Mouse (Mus musculus) heart, embryonic 13.5 days (tissue): Measurements from ENCODE around the gene 2010111I01Rik. TPM values are rescaled to one million over a fixed set of nuclear protein-coding genes. Genes with fewer than 3 reads are reported as not detected.
"Not testable (repeated sequence)": the region's sequence is repeated elsewhere in the genome, so short reads cannot be mapped to it uniquely, and the experiment has no call there.

Source experiments
- ATAC-seq: fragments of 200-750 bp; cut with Nextera tagmentation; 2 replicates; pipeline ENCODE4 v1.8.0; 2017; ENCODE audit warnings: moderate TSS enrichment; ENCODE audit not compliant: insufficient number of reproducible peaks, low FRiP score, low TSS enrichment; ENCODE audit errors: extremely low read depth
- H3K27ac ChIP-seq: fragments of 300-500 bp; sonication (generic); replicated peaks from 2 replicates; pipeline ENCODE4 v1.5.1; 2015; ENCODE audit warnings: moderate library complexity, mild to moderate bottlenecking, inconsistent platforms
- H3K27me3 ChIP-seq: fragments of 300-500 bp; sonication (generic); replicated peaks from 2 replicates; pipeline ENCODE4 v1.6.1; 2015; ENCODE audit warnings: mild to moderate bottlenecking, inconsistent platforms
- H3K36me3 ChIP-seq: fragments of 300-500 bp; sonication (generic); 2 replicates; pipeline ENCODE4 v1.6.1; 2015; ENCODE audit warnings: mild to moderate bottlenecking, inconsistent platforms
- H3K4me1 ChIP-seq: fragments of 300-500 bp; sonication (generic); 2 replicates; pipeline ENCODE4 v1.6.1; 2015; ENCODE audit warnings: inconsistent platforms
- H3K4me2 ChIP-seq: fragments of 300-500 bp; sonication (generic); 2 replicates; pipeline ENCODE4 v1.6.1; 2015; ENCODE audit warnings: inconsistent platforms, mild to moderate bottlenecking, moderate library complexity
- H3K4me3 ChIP-seq: fragments of 300-500 bp; sonication (generic); 2 replicates; pipeline ENCODE4 v1.5.1; 2015; ENCODE audit warnings: moderate library complexity, mild to moderate bottlenecking, inconsistent platforms
- H3K9ac ChIP-seq: fragments of 300-500 bp; sonication (generic); 2 replicates; pipeline ENCODE4 v1.6.1; 2015; ENCODE audit warnings: inconsistent platforms, mild to moderate bottlenecking, moderate library complexity
- H3K9me3 ChIP-seq: fragments of 300-500 bp; sonication (generic); 2 replicates; pipeline ENCODE4 v1.6.1; 2016; ENCODE audit warnings: inconsistent platforms
- WGBS: fragments of 180-500 bp; shearing (Covaris S2); methylation state at CpG from one replicate; pipeline ENCODE4 v1.1.7; 2015; ENCODE audit warnings: mixed read lengths; 5-methylcytosine and 5-hydroxymethylcytosine counted together
- polyA plus RNA-seq: library from polyadenylated mRNA; unstranded; fragments of >200 nt; fragmentation: Nextera tagmentation; extraction: Ambion mirVana; gene quantifications from 2 replicates; pipeline ENCODE4 v1.2.1, GENCODE M21; 2015

The 2010111I01Rik gene
- polyA plus RNA-seq: 54.5 and 57.7 TPM in 2 replicates

DNA sequence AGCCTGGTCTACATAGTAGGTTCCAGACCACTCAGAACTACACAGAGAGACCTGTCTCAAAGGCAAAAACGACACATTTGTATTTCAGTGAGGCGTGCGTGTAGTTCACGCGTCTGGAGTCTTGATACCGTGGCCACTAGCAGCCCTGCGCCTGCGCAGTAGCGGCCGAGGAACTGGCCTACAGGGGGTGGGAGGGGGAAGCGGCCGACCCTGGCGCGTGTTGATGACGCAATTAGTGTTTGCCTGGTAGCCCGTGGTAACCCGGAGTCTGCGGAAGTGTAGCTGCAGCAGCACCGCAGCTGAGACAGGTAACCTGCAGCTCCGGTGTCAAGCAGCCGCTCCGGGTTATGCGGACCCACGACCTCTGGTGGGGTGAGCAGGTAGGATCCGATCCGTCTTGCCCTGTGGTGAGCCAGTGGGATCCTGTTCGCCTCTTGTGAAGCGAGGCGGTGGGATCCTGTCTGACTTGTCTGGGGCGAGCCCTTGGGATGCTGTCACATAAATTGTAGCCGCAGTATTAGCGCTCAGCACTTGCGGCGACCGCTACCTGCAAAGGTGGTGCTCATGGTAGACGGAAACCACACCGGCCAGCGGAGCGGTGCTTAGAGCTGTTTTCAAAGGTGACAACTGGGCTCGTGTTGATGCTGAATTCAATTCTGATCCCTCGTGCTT is at the start of gene 2010111I01Rik:
TSS of gene 2010111I01Rik (plus strand) at position 254 of the 672 bp plus-strand sequence.
- H3K9ac ChIP-seq: peak within 1 kb of the TSS; percentile 83
- peak; percentile 86 for ATAC-seq
- no peaks in the 10 kb centered on the region for H3K9me3 ChIP-seq
- 0 out of 2 replicates have a peak, but pooled peaks cover 5% of the 10 kb centered on the region for H3K27me3 ChIP-seq
- H3K4me2 ChIP-seq: peak within 1 kb of the TSS; percentile 94
- 0 out of 2 replicates have a peak, but pooled peaks cover 4% of the 10 kb centered on the region for H3K36me3 ChIP-seq
- H3K4me1 ChIP-seq: peaks cover 14% of the 10 kb centered on the region
- H3K27ac ChIP-seq: 0 out of 2 replicates have a peak within 1 kb of the TSS, but pooled peaks have one; percentile 36
- WGBS: 1% methylated on average over 41 of the region's 41 CpGs
- H3K4me3 ChIP-seq: peak within 1 kb of the TSS; percentile 88

DNA sequence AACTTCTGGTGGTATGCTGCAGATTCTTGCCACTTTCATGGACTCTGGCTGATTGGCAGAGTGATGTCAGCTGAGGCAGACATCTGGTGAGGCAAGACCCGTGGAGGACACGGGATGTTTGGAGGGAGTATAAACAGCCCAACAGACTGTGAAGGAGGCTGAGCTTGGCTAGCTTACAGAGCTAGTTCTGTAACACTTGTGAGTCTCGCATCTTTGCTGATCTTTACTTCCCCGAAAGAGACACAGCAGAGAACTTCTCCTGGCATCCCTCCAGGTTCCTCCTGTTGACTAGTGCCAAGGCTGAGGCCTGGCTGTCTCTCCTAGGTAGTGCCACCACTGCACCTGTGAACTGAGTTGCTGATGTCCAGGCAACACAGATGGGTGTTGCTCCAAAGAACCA is 48.0 kb upstream of the 2010111I01Rik start:
- Histone ChIP-seq H3K9me3 (no peaks in the 10 kb centered on the region), H3K27ac (no peak overlapping the region), H3K9ac (no peak overlapping the region), H3K4me3 (no peak overlapping the region), H3K36me3 (no peaks in the 10 kb centered on the region), H3K4me1 (no peaks in the 10 kb centered on the region), H3K4me2 (no peak overlapping the region), H3K27me3 (no peaks in the 10 kb centered on the region)
- WGBS: 62% methylated on average over 4 of the region's 4 CpGs
- no peak for ATAC-seq

DNA sequence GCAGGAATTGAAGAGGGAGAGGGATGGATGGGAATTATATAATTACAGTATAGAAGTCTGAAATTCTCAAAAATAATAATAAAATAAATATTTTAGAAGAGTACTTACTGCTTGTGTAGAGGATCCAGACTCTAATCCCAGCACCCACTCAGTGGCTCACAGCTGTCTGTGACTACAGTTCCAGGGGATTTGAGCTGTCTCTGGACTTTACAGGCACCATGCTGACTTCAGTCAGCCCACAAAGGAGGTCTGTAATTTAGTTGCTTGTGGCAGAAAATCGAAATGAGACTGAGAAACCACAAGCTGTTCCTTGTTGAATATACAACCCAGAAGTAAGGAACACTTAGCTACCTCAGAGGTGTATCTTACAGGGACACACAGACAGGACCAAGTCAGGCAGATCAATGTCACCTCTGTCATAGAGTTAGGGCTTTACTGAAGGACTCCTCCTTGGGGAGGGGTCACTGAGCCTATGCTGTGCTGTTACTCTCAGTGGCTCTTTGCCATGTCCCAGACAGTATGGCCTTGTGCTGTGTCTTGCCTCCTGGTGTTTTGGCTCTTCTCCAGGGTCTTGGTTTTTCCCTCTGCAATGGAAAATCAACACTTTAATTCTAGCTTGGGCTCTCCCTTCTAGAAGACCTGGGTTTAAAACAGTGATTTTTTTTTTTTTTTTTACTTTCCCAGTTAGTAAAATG is 47.1 kb upstream of the 2010111I01Rik start:
- H3K4me3 ChIP-seq: no peak overlapping the region
- H3K27ac ChIP-seq: no peak overlapping the region; the same call in 1 of the 2 replicates
- no peaks in the 10 kb centered on the region for H3K27me3 ChIP-seq
- no peaks in the 10 kb centered on the region for H3K4me1 ChIP-seq
- H3K36me3 ChIP-seq: no peaks in the 10 kb centered on the region
- H3K9me3 ChIP-seq: no peaks in the 10 kb centered on the region
- 62% methylated on average over 1 of the region's 1 CpGs for WGBS
- H3K9ac ChIP-seq: no peak overlapping the region
- H3K4me2 ChIP-seq: no peak overlapping the region
- no peak for ATAC-seq

DNA sequence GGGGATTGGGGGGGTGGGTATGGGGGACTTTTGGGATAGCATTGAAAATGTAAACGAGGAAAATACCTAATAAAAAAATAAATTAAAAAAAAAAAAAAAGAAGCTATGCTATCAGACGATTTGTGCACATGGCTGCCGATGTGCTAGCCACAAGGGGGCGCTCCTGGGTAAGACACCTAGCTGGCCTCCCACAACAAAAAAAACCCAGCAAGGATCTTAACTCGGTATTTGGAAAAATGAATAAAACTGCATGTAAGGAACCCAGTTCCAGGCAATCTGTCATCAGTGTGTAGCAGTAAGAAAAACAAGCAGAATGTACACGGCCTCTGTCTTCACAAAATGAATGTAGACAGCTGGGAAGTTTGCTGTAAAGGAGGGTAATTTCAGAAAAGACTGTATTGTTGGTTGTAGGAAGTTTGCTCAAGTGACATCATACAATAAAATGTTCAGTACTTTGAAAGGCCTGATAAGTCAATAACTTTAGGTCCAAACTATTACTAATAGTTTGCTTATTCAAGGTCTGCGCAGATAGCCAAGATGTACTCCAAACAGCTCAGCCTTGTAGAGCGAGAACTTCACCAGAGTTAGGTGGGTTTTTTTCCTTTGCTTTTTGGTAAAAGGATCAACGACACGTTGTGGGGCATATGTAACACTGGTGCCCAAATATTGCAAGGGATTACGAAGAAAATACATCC is 44.9 kb upstream of the 2010111I01Rik start:
- Histone ChIP-seq H3K36me3 (no peaks in the 10 kb centered on the region), H3K4me2 (no peak overlapping the region), H3K9me3 (no peaks in the 10 kb centered on the region), H3K27me3 (no peaks in the 10 kb centered on the region), H3K4me1 (peaks cover 6% of the 10 kb centered on the region; the same call in 1 of the 2 replicates), H3K27ac (no peak overlapping the region), H3K4me3 (no peak overlapping the region), H3K9ac (peak overlapping the region; percentile 33; the same call in 1 of the 2 replicates)
- WGBS: 33% methylated on average over 11 of the region's 11 CpGs
- ATAC-seq: no peak

DNA sequence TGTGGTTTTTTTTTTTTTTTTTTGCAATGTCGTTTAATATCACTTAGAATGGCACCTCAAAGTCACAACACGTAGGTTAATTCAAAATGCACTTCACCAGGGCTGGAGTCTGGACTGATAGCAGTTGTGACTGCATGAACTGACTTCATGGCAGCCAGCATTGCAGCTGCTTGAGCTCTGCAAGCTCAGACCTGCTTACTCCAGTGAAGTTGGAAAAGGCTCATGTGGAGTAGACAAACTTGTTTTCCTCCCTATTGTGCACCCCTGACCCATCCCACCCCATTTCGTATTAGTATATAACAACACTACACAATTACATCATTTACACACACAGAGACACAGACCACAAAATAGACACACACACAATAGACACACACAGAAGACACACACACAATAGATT is 42.0 kb upstream of the 2010111I01Rik start:
- ATAC-seq: no peak
- H3K4me3 ChIP-seq: no peak overlapping the region
- no peak overlapping the region for H3K4me2 ChIP-seq
- WGBS: 71% methylated on average over 3 of the region's 3 CpGs
- H3K9ac ChIP-seq: no peak overlapping the region
- H3K27ac ChIP-seq: no peak overlapping the region
- peaks cover 6% of the 10 kb centered on the region; the same call in 1 of the 2 replicates for H3K4me1 ChIP-seq
- no peaks in the 10 kb centered on the region for H3K36me3 ChIP-seq
- no peaks in the 10 kb centered on the region for H3K27me3 ChIP-seq
- H3K9me3 ChIP-seq: no peaks in the 10 kb centered on the region

GRCm38 (mm10) chr13:62923182-62923581 is 41.5 kb upstream of the 2010111I01Rik start:
- no peaks in the 10 kb centered on the region for H3K9me3 ChIP-seq
- no peak for ATAC-seq
- no peak overlapping the region for H3K27ac ChIP-seq
- peaks cover 6% of the 10 kb centered on the region; the same call in 1 of the 2 replicates for H3K4me1 ChIP-seq
- H3K4me2 ChIP-seq: no peak overlapping the region
- H3K9ac ChIP-seq: no peak overlapping the region
- WGBS: 66% methylated on average over 8 of the region's 8 CpGs
- H3K4me3 ChIP-seq: no peak overlapping the region
- no peaks in the 10 kb centered on the region for H3K27me3 ChIP-seq
- no peaks in the 10 kb centered on the region for H3K36me3 ChIP-seq

DNA sequence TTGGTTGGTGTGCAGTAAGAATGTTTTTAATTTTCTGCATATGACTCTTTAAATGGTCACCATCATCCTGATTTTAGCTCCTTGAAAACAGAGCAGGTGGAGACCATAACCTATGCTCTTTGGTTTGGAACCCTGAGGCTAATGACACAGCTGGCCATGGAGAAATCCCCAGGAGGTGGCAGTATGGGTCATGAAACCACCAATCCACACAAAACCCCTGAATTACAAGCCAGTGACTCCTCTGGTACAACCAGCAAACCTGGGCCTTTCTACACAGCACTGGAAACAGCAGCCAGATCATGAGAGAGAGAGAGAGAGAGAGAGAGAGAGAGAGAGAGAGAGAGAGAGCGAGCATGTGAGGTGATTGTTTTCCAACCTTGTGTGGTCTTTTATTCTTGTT is 38.2 kb upstream of the 2010111I01Rik start:
- H3K27me3 ChIP-seq: no peaks in the 10 kb centered on the region
- WGBS: 70% methylated on average over 1 of the region's 1 CpGs
- ATAC-seq: no peak
- H3K9ac ChIP-seq: no peak overlapping the region
- H3K4me2 ChIP-seq: no peak overlapping the region
- H3K36me3 ChIP-seq: no peaks in the 10 kb centered on the region
- no peak overlapping the region for H3K27ac ChIP-seq
- H3K4me1 ChIP-seq: peaks cover 6% of the 10 kb centered on the region; the same call in 1 of the 2 replicates
- H3K9me3 ChIP-seq: no peaks in the 10 kb centered on the region
- H3K4me3 ChIP-seq: no peak overlapping the region

DNA sequence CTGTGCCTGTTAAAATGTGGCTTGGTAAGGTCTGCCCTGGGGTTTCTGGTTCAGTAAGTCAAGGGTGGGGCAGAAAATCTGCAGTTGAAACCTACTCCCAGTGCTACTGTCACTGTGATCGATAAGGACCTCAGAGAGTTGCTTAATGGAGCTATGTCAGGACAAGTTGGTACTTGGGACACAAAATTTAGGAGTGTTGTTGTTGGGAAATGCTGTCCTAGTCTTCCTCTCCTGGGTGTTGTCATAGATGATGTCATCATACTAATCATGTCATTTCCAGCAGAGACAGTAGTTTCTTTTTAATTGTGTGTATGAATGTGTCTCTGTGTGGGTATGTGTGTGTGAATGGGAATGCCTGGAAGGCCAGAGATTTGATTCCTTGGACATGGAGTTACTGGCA is 37.2 kb upstream of the 2010111I01Rik start:
- Histone ChIP-seq H3K9ac (no peak overlapping the region), H3K27me3 (no peaks in the 10 kb centered on the region), H3K4me3 (no peak overlapping the region), H3K9me3 (no peaks in the 10 kb centered on the region), H3K27ac (no peak overlapping the region), H3K4me2 (no peak overlapping the region), H3K4me1 (peaks cover 6% of the 10 kb centered on the region; the same call in 1 of the 2 replicates), H3K36me3 (no peaks in the 10 kb centered on the region)
- 76% methylated on average over 1 of the region's 1 CpGs for WGBS
- no peak for ATAC-seq

DNA sequence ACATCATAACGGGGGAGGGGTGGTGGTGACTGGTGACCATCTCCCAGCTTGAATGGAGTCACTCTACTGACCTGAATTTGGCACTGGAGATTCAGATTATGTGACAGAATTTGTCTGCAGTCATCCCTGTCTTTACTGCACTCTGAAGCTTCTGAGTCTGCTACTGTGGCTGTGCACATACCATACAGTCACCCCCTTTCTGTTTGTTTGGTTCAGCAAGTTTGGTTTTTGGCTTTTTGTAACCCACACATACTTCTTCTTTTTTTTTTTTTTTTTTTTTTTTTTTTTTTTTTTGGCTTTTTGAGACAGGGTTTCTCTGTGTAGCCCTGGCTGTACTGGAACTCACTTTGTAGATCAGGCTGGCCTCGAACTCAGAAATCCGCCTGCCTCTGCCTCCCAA is 35.5 kb upstream of the 2010111I01Rik start:
- WGBS: 86% methylated on average over 3 of the region's 3 CpGs
- not testable (repeated sequence) for ATAC-seq, H3K9me3 ChIP-seq, H3K4me1 ChIP-seq, H3K9ac ChIP-seq, H3K27ac ChIP-seq, H3K4me3 ChIP-seq, H3K4me2 ChIP-seq, H3K36me3 ChIP-seq, H3K27me3 ChIP-seq

- Histone ChIP-seq H3K27ac (no peak overlapping the region), H3K27me3 (no peaks in the 10 kb centered on the region), H3K9me3 (no peaks in the 10 kb centered on the region), H3K4me3 (no peak overlapping the region), H3K36me3 (no peaks in the 10 kb centered on the region), H3K4me2 (no peak overlapping the region), H3K9ac (no peak overlapping the region), H3K4me1 (no peaks in the 10 kb centered on the region)
- ATAC-seq: no peak
- 70% methylated on average over 9 of the region's 9 CpGs for WGBS
These were observed 34.8 kb upstream of the 2010111I01Rik start for GRCm38 (mm10) chr13:62929766-62930389.

- Histone ChIP-seq H3K9ac (no peak overlapping the region), H3K4me3 (no peak overlapping the region), H3K27ac (no peak overlapping the region), H3K4me1 (no peaks in the 10 kb centered on the region), H3K4me2 (no peak overlapping the region), H3K9me3 (no peaks in the 10 kb centered on the region), H3K27me3 (no peaks in the 10 kb centered on the region), H3K36me3 (no peaks in the 10 kb centered on the region)
- no peak for ATAC-seq
- WGBS: 72% methylated on average over 4 of the region's 4 CpGs
These were observed 32.2 kb upstream of the 2010111I01Rik start for GRCm38 (mm10) chr13:62932452-62932851.
